Mouse (Mus musculus) megakaryocyte, embryonic 14.5 days (primary cell): Measurements from ENCODE around the gene Eaf2.

Experiments
- FLI1 ChIP-seq: IDR thresholded peaks from 2 replicates; pipeline ENCODE4 v1.6.1; 2012; ENCODE audit warnings: low read length, inconsistent platforms, mixed read lengths
- GATA1 ChIP-seq: IDR thresholded peaks from 3 replicates; pipeline ENCODE4 v1.6.1; 2012; ENCODE audit warnings: mixed read lengths, low read length, inconsistent platforms, borderline replicate concordance

DNA sequence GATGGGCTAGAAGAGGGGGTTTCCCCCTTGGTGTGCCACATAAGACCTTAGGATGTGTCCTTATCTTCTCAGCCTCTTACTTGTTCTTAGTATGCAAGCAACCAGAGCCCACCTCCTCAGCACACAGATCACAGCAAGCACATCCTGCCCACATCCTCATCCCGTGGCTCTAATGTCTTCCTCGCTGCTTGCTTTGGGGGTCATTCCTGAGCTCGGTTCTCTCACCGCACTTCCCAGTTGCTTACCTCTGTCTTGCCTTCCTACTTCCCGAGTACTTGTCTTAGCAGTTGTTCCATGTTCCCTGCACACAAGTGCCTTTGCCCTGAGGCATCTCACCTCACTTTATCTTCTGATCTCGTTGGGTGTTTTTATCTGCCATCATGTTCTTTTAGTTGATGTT lies 47.2 kb upstream of the Eaf2 start:
- TF ChIP-seq GATA1 (no peak), FLI1 (no peak)
